Mouse (Mus musculus): Measurements from ENCODE around the gene Optc.

The Optc gene

DNA sequence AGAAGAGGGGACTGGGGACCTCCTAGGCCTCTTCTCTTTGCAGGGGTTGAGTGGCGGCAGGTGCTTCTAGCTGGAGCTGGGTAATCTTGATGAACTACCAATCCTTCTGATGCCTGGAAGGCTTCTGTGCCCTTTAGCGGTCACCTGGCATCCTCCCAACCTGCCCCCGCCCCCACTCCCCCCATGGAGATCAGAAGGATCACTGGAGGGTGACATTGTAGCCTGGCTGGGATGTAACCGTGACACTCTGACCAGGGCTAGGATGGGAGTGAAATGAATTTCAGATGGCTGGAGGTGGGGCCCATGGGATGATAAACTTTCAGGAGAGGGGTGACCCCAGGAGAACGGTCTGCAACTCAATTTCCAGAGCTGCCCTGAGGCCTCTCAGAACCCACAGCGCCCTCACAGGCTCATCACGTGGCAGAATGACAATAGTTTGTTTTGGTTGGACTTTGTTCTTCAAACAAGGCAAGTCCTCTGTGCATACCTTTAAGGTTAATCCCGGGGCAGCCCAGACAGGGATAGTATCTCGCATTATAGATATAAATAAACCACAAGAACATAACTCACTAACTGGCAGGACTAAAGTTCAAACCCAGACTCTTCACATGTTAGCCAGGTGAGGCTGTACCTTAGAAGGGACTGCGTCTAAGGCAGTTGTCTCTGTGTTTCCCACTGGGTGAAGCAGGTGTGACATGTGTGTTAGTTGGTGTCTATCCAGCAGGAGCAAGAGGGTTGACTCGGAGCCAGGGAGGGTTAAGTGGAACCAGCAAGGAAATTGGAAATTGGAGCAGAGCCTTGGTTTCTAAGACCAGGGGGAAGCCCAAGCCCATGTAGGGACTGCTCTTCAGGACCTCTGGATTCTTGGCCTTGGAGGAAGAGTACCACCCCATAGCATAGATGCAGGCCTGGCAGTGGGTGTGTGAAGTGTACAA lies 25.2 kb downstream of the Optc start:
- in situ Hi-C loops (cut with MboI, MseI) = no loop called here

DNA sequence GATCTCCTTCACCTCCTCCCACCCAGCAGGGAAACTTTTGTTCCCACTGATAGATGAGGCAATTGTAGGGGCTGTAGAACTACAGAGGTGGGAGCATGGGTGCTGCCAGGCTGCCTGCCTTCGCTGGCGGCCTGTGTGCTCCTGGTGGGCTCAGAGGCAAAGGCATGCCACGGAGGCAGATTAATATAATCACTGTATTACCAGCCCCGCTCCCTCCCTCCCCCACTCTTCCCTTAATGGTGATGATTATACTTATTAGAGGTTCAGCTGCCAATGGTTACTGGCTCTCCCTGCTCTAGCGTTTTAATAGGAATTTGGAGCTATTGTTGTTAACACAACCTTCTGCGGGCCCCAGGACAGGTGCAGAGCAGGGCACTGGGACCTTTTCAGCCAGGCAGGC lies 26.0 kb downstream of the Optc start:
- in situ Hi-C loops (cut with MboI, MseI) = no loop called here

DNA sequence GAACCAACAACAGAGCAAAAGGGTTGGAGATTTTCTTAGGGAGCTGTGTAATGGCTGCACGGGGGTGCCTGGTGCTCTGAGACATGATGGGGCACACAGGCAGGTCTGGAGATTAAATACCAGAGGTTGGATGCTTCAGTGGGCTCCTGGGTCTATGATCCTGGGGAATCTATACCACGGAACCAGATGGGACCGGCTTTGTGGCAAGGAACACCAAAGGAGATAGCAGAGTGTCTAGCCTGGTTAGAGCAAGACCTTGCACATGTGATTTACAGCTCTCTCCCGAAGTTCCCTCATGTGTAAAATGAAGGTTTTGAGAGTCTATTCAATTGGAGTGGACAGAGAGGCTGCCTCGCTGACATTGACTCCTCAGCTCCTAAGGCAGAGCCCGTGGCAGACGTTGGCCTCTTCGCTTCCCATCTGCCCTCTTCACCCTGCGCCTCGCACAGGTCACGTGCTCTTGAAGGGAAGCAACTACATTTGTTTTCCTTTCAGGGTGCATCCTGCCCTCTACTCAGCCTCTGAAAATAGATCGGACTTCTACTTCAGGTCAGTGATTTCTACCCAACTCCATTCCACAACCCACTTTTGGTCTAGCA lies 28.9 kb downstream of the Optc start:
- in situ Hi-C loops (cut with MboI, MseI) = no loop called here

DNA sequence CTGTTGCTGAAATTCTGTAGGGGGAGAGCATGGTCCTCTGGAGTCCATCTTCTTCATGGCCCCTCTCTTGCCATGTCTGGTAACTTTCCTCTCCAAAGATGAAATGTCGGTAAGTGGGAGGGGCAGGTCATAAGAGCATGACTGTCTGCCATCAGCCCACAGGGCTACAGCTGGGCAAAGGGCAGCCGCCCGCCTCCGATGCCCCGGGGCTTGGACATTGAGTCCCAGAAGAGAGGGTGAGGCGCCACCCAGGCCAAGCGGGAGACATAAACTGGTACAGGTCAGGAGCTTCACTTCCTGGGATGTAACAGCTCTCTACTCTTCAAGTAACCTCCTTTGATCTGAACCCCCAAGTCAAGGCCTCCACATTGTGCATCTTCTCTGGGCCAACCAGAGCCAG lies 30.9 kb downstream of the Optc start:
- in situ Hi-C loops (cut with MboI, MseI) = no loop called here

DNA sequence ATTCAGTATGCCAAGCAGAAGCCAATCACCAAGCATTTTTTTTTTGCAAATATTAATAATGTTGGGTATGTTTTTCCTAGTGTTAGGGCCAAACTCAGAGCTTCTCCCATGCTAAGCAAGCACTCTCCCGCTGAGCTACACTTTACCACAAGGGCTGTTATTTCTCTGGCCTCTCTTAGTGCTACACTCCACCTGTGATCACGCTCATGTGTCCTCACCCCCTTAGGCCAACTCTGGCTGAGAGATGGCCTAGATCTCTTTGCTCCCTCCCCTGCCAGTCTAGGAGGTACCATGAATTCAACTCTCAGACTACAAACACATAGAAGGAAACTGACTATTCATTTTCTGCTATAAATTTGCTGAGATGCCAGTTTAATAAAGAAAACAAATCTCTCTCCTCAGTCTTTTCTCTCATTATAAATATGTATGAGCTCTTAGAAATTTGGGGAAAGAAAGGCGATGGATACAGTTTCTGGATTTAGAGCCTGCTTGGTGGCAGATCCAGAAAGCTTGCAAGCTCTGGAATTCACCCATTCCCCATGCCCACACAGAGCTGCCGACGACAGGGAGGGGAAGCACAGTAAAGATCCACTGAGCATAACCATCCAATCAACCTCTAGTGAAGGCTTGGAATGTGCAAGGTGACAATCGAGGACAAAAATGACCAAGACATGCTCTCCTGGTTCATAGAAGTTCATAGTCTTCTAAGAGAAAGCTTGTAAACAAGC lies 34.5 kb downstream of the Optc start:
- in situ Hi-C loops (cut with MboI, MseI) = no loop called here

DNA sequence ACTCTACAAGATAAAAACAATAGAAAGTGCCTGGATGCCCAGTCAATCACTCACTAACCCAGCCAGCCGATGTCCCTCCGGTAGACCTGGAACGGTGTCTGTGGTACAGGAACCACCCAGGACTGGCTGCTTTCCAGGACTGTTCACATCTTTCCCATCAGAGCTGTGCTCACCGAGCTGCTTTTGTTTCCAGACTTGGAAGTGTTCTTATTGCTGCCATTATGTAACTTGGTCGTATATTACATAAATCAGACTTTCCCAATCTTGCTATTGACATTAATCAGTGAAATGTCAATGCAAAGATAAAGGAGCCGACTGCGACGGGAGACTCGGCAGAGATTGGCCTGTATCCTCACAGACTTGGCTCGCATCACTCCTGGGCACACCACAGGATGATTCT lies 36.6 kb downstream of the Optc start:
- in situ Hi-C loops (cut with MboI, MseI) = no loop called here

DNA sequence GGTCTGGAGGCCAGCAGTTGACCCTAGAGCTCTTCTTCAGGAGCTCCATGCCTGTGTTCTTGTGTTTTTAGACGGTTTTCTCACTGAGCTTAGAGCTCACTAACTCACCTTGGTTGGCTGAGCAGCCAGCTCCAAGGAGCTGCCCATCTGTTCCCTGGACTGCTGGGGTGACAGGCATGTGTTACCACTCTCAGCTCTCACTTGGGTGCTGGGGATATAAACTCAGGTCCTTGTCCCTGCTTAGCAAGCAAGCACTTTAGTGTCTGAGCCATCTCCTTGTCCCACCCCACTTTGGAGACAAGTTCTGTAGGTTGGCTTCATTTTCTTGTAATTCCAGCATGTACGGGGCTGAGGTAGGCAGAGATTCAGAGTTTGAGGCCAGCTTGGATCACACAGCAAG lies 38.6 kb downstream of the Optc start:
- in situ Hi-C loops (cut with MboI, MseI) = no loop called here

DNA sequence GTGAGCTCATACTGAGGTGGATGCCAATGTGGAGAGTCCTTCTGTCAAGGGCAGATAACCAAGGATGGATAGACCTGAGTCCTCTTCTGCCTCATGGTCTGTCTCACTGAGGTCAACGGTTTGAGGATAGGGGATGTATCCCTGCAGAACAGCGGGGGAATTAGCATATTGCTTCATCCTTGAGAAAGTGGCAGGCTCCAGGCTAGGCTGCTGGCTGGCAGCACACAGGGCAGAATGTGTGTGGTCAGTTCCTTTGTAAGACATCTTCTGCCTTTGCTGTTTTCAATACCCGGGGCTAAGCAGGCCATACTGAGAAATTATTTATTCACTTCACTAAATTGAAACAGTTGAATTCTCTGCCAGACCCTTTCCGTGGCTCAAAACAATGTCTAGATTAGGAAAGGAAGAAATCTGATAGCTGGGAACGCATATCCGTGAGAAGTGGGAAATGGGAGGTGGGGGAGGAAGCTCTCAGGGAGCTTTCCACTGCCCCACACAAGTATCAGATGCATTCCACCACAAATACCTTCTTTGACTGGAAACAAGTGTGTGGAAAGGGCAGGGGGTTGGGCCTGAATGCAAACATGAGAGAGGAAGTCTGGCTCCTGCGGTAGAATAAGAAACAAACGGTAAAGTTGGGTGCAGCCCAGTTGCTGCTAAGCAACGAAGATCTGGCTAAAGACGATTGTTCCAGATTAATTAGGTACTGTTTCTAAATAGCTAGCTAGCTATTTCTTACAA lies 44.4 kb downstream of the Optc start:
- in situ Hi-C loops (cut with MboI, MseI) = no loop called here

DNA sequence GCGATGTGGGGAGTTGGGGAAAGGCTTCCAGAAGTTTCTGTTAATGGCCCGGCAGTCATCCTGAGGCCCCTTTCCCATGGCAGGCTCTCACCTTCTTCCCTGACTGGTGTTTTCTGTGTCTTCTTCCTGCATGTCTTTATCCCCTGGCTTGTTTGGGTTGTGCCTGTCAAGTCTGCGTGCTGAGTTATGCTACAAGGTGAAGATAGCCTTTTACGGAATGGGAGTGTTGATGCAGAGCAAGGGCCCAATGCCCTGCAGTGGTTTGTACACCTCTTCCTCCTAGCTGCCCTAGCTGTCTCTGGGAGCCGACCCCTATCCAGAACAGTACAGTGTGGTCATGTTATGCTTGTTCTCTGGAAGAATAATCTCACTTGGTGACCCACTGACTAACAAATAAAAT lies 46.8 kb downstream of the Optc start:
- in situ Hi-C loops (cut with MboI, MseI) = no loop called here

DNA sequence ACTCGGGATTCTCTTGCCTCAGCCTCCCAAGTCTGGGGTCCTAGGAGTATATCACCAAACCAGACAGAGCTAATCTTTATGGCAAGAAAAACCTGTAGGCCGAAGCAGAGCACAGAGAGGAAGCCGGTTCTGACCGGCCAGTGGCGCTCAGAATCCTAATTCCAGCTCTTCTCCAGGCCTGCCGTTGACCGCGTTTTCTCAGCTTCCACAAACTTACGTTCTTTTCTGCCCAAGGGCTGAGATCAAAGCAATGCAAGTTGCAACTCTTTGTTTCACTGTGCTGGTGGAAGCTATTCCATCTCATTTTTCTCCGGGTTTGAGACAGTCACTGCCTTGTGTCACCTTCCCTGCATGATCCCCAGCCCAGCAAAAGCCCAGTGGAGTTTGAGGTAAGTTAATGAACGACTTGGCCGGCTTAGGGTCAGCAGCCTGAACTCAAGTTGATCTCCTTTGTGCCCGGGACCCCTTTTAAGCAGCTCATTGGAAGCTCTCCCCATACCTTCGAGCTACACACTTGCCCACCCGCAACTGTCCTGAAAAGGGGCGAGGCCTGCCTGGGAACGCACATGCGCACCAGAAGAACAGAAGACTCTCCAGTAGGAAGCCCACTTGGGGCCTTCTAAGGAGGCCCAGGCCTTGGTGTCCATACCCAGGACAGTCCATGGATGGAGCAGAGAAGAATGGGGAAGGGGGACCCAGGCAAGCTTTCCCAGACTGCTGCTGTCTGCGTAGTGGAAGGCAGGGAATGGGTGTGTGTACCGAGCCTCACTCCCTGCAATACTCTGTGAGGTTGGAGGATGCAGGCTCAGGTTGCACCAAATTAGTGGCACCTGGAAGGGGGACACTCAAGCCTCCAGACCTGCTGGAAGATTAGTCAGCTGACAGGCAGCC lies 47.7 kb downstream of the Optc start:
- in situ Hi-C loops (cut with MboI, MseI) = no loop called here

DNA sequence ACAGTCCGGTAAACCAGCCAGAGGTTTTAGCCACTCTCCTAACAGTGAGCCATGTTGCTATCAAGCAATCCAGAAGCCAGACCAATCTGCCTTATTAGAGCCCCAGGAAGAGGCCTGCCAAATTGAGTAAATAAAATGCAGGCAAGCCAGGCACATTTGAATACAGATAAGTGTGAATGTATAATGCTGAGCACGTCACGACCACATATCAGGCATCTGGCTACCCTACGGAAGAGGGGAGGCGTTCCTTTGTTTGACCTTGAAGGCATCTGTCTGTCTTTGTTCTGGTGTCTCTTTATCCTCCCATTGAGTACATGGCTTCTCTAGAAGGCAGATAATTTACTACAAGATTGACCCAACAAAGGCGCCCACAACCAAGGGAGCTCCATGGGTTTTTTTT lies 48.5 kb downstream of the Optc start:
- in situ Hi-C loops (cut with MboI, MseI) = no loop called here

DNA sequence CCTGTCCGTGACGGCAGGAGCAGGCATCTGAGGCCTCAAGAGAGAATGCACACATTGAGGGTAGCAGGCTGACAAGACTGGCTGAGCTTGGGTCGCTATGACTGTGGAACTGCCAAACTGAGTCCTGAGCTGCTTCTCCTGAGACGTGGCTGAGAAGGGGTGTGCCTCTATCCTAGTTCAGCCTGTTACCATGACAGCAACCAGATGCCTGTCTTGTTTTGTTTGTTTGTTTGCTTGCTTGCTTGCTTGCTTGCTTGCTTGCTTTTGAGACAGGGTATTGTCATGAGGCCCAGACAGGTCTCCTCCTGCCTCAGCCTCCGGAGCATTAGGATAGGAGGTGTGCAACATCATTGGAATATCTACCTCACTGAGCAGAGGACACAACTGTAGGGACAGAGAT lies 50.0 kb downstream of the Optc start:
- in situ Hi-C loops (cut with MboI, MseI) = no loop called here

DNA sequence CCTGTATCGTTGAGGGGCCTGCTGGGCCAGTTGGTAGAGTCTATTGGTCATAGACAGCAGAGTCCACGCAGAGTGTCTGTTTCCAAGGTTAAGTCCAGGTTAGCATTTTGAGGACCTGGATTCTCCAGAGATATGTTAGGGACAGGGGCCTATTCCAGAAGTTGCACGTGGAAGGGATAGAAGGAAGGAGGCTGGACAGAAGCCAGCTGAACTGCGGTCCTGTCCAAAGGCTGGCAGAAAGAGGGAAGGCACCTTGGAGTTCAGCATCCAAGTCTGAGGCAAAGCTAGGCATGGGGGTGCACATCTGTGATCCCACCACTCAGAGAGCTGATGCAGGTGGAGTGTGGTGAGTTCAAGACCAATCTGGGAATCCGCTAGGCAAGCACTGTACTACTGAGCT lies 50.6 kb downstream of the Optc start:
- in situ Hi-C loops (cut with MboI, MseI) = no loop called here

DNA sequence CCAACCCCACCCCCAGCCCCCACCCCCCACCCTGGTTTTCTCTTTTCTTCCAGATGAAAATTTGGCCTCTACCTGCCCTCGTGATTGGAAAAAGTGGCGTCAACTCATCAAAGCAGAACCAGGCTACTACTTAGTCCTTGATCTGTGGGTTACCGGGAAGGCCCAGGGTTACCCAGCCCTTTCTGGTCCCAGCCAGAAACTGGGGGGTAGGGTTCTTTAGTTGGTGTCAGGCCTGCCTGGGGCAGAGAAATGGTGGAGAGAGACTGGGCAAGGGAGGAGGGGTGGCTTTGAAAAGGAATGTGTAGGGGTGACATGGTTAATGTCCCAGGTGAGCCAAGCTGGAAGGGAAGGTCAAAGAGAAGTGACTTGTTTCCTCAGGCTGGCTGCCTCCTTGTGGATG lies 51.1 kb downstream of the Optc start:
- in situ Hi-C loops (cut with MboI, MseI) = no loop called here

DNA sequence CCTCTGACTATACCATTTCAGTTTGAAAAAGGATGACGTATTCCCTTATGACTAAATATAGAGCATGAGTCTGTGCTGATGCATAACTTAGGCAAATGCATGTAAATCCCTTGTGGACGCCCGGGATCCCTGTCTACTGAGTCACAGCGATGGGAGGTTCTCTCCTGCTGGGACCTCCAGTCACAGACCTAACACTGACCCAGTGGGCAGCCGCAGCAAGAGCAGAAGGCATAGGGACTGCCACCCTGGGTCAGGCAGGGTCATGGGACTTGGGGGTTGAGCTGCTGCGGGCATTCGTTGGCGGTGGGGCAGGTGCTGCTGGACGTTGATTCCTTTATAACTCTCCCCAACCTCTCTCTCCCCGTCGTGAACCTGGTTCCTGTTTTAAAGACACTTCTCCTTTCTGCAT lies 51.7 kb downstream of the Optc start:
- in situ Hi-C loops (cut with MboI, MseI) = no loop called here

DNA sequence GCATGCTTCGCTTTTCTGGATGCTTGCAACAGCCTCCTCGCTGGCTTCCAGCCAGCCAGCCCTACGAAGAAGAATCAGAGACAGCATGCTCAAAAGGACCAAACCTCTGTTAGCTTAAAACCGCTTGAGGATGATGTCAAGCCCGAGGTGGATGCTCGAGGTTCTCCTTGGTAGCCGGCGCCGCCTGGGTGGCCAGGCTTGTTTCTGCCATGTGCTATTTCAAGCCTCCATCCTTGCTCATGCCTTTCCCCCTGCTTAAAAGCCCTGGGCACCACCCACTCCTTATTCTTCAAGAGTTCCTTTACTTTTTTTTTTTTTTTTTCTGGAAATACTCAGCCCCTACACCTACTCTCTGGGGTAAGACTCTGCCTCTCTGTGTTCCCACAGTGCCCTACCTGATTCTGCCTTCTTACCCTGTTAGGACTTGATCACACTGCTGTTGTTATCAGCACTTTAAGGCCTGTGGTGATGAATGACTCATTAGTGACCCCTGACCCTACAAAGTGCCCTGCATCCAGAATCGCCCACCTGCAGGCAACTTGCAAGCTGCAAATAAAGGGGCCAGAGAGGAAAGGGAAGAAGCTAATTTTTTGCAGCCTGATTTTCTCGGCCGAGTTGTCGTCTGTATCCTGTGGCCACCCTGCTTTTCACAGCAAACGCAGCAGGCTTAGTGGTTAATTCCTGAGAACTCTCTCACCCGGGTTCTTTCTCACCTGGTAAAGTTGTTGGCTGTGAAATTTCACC lies 52.4 kb downstream of the Optc start:
- in situ Hi-C loops (cut with MboI, MseI) = no loop called here

DNA sequence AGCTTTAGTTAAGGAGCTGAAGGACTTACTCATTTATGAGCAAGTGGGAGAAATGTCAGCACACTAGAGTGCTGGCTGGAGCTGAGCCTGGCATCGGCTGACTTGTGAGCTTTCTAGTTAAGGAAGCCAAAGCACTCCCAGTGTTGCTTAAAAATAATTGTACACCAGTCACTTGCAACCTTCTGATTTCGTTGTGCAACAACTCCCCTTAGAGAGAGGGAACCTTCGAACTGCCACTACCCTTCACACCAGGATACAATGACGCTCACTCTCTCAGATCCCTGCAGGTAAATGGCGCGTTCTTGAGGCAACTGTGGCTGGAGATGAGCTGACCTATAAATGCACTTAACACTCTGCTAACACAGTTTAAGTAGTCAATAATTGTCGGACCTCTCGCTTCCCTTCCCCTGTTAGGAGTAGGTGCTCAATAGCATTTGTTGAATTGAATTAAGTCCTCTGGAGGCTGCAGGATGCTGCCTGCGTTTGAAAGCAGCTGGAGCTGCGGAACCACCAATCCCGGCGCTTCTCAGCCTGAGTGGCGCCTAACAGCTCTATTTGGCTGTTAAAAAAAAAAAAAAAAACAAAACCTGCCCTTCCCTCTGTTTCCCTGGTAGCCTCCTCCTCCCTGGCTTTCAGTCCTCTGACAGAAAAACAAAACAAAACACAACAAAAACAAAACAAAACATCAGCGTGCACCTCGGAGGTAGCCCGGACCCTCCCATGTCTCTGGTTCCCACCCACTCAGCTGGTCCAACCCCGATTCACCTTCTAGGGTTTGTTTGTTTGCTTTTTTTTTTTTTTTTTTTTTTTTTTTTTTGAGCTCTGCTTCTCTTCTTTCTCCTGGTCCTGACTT lies 53.2 kb downstream of the Optc start:
- in situ Hi-C loops (cut with MboI, MseI) = no loop called here
